Mouse (Mus musculus) NIH3T3 (cell line): Measurements from ENCODE around the gene Ptpro.

Source experiments
- DNase-seq: peaks from one replicate; pipeline ENCODE4 v3.0.0-alpha.2; 2012; ENCODE audit warnings: low read depth

Ptpro gene

DNA sequence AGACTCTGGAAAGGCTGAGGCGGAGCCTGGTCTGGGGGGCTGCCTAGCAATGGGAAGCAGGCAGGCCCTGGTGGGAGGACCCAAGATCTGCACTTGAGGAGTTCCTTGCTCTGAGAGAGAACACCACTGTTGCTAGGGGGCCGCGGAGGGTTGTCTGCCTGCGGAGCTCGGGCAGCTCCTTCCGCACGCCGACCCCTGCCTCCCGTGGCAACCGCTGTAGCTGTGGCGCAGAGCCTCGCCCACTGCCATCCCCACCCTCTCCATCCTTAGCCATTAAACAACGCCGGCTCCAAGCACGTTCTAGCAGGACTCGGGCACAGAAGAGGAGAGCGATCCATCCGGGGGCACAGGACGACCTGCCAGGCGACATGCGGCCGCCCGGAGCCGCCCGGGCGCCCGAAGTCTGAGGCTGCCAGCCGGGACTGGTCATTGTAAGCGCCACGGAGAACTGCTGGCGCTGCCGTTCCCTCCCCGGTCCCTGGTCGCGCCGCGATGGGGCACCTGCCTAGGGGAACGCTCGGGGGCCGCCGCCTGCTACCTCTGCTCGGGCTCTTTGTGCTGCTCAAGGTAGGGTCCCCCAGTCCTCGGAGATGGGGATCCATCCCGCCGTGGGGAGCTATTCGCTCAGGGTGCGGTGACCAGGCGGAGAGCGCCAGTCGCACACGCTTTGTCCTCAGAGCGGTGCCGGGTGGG is at the start of gene Ptpro:
Gene Ptpro, plus strand, starts transcription at position 126 of the 693 bp plus-strand sequence.
- no peak for DNase-seq

DNA sequence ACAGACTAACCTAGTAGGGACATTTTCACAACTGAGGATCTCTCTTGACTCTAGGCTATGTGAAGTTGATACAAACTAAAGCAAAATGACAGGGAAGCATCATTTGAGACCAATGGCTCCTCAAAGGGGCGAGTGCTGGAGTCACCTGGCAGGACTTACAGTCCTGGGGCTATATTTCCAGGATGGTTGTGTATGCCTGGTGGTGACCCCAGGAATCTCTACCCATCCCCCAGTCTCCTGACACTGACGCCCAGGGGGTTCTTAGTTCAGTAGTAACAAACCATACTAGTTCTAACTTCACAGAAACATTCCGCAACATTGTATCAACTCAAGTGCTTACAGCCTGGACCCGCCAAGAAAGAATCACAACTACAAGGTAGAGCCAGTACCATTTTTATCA is 49.5 kb upstream of the Ptpro start:
- no peak for DNase-seq

DNA sequence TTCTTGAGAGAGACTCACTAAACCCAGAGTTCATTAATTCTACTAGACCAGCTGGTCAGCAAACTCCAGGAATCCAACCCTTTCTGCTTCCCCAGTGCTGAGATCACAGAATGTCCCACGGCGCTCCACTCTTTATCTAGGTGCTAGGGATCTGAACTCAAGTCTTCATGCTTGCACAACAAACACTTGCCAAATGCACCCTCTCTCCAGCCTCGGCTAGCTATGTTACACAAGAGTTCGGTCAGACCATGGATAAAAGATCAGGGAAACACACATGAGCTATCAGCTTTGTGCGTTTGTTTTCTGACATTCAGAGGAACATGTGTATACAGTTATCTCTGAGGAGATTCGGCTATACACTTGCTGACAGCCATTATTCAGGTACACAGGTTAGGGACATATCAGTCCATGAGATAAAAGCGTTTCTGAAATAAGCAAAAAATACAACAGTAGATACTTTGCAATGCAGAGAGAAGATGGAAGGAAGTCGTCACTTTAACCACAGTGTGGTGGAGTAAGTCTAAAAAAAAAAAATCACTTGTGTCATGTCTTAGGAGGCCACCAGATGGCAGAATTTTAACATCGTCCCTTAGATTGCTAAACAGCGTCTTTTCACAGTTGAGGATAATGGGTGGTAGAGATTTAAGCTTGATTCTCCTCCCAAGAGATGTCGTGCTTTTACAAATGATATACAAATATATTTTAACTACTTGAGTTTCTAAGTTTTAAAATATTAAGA is 46.3 kb upstream of the Ptpro start:
- peak; percentile 67 for DNase-seq

DNA sequence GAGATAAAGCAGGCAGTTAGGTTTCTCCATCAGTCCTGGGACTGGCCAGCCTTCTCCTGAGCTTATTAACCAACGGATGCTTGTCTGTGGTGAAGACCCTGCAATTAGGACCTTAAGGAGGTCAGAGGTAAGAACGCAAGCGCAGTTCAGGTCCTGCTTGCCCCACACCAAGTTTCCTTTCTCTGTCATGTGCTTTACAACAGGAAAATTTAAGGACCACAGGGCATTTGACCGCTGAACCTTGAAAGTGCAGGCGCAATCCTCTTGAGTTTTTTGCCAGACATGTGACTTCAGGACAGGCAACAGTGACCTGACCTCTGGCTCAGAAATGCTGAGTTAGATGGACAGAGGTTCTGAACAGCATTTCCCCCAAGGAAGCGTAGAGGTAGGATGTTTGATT is 45.0 kb upstream of the Ptpro start:
- DNase-seq, result no peak

DNA sequence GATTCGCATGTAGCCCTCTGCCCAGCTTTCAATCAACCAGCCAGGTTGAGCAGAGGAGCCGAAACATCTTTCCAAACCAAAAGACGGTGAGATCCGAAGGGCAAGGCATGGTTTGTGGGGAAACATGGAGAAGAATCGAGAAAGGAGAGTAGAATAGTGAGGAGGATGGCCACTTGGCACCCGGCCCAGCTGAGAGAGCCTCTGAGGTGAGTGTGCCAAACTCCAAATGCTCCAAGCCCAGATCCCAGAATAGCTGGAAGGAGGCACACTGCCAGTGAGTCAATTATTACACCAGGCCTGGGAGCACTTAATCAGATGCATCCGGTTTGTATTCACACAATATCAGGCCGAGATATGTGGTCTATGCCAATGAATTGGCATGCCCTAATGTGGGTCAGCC is 42.1 kb upstream of the Ptpro start:
- peak; percentile 65 for DNase-seq

DNA sequence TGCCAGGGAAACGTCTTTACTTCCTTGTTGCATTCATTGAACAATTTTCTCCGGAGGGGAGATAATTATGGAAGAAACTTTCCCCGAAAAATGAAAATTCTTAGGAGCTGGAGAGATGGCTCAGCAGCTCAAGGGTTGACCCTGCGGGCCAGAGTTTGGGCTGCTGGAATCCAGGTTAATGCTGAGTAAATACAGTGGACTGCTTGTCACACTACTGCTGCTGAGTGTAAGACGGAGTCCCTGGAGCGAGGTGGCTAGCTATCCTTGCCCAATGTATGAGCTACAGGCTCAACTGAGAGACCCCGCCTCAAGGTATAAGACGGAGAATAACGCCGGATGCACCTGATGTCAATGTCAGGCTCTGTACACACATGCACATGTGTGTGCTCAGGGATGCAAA is 41.1 kb upstream of the Ptpro start:
- no peak for DNase-seq

DNA sequence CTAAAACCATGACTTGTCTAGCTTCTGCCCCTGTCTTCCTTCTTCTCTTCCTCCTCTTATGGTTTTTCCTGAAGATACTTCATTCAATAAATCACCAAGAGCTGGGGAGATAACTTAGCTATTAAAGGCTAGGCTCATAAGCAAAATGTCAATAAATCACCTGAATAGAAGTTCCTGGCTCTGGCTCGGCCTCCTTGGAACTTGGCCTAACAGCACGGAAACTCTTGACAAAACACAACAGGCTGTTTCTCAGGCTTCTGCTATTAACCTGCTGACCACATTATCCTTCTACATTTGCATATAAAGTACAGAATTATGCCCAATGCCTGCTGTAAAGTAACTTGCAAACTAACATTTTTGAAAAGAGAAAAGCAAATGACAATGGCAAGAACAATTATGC is 40.7 kb upstream of the Ptpro start:
- no peak for DNase-seq

DNA sequence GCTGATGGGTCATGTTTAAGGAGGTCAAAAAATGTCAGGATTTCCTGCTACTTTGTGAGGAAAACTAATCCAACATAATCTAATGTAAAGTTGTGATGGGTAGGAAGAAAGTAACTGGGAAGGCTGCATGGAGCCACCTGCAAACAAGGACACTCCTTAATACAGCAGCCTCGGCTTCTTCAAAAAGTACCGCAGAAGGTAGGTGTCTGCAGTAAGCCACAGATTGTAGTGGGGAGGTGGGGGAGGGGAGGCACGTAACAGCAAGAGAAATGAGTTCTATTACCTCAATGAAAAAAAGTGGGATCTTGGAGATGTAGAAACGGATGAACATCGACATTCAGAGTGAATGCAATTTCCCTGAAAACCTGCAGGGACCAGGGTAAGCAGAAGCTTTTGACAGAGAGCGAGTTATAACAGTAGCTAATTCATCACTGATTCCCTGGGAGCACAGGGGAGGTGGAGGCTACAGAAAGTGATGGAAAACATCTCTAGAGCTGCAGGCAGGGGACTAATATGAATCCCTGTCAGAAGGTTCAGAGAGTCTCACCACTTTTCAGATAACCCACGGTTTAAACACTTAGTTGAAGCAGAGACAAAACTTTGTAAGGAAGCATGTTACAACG is 34.2 kb upstream of the Ptpro start:
- no peak for DNase-seq

DNA sequence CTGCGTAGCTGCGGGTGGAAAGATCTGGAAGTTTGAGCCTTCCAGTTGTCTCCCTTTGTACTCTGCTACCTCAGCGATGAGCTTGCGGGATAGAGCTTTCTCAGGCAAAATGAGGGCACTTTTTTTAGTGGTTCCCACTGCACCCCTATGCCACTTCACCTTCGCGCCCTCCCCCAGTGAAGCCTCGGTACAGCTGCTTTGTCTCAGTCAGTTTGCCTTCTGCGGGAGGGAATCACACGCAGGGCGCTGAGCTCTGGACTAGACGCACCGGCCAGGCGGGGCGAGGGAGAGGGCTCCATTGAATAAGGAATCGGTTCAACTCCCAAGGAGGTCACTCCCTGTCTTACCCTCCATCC is 746 bp downstream of the Ptpro start:
- no peak for DNase-seq

DNA sequence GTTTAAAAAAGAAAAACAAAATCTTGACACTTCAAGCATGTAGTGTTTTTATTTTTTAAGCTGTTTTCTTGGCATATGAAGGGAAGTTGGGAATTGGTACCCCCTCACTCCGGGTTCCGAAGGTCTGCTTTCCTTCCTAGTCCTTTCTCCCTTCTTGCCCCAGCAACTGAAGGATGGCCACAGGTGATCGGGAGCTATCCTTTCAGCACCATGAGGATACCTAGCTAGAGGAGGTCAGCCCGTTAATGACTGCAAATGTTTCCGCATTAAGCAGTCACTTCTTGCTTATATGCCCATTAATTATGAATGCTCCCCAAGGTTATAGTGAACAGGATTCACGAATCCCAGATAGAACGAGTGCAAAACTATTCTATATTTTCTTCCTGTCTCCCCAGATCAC is 1.3 kb downstream of the Ptpro start:
- DNase-seq, result no peak

DNA sequence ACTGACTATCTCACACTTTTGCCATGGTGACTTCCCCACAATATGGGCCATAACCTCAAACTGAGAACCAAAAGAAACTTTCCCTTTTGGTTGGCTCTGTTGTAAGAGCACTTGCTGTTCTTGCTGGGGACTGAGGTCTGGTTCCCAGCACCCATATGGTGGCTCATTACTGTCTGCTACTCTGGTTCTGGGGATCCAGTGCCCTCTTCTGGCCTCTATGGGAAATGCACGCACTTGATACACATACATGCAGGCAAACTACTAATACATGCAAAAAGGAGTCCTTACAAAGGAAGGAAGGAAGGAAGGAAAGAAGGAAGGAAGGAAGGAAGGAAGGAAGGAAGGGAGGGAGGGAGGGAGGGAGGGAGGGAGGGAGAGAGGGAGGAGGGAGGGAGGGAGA is 8.9 kb downstream of the Ptpro start:
- no peak for DNase-seq

DNA sequence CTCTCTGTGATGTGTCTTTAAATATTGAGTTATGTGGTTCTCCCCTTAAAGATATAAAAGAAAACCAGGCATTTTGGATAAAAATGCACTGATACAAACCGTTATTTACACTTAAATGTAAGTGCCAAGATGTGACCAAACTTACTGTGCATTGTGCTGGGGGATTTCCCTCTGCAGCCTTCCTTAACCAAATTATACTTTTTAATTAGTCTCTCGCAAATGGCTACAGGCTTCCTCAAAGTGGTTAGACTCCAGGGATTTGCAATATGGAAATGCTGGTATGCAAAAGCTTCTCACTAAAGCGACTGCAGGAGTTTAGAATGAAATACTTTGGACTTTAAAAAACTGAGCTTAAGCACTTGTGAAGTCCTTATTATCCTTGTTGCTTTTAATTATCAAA is 10.0 kb downstream of the Ptpro start:
- no peak for DNase-seq

DNA sequence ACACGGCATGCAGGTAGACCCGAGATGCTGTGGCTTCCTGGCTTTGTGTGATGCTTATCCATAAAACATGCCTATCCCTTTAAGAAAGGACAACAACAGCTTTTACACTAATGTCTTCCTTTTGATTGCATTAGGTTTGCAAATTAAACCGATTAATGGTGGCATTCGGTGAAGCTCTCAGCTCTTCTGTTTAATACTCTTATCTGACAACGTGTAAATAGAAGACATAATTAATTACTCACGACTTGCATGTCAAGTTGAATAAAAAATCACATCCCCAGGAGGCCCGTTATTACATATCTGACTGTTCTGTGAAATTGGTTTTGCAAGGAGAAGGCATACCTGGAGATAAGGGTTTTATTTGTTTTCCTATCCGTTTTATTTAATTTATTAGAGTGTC is 15.9 kb downstream of the Ptpro start:
- no peak for DNase-seq

DNA sequence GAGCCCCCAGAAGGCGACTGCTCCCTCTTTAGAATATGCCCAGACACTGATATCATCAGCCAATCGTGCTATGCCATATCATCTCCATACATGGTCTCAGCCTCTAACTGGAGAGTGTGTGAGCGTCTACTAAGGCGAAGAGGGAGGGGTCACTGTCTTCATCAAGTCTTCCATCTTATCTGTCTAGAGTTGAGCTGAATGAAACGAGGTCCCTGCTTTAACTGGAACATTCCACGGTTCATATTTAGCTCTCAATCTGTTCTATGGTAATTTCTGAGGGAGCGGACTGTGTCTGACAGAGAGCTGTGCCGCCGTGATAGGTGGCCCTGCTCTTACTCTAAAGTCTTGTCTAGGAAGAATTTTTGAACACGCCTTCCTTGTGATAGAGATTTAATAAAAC is 16.5 kb downstream of the Ptpro start:
- no peak for DNase-seq

DNA sequence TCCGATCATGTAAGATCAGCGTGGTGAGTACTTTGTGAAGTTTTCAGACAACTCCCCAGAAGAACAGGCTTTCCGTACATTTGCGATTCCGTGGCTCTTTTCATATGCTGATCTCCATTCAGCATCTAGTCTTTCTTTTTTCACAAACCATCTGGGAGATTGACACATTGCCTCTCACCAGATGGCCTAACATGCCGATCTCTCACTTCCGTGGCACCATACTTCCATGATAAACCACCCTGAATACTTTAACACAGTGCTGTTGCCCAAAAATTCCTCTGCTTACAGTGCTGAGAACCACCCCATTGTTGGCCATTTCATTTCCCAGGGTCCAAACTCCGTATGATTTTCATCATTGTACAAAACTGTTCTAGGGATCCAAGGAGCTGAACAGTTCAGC is 20.4 kb downstream of the Ptpro start:
- no peak for DNase-seq

DNA sequence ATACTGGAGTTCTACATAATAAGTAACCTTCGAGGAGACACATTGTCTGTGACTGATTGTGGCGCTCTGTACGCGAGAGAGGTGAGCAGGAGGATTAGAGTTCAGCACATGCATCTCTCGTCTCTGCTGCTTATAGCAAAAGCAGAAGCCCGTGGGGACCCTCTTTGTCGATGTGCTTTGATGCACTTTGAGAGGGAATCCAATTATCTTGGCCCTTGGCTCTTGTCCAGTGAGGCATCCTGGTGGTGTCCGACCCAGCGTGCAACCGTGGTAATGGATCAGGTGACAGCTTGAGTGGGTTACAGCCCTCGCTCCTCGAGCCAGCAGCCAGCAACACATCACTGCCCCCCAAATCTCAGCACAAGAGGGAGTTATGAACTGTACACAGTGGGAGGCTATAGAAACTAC is 25.5 kb downstream of the Ptpro start:
- DNase-seq, result no peak

DNA sequence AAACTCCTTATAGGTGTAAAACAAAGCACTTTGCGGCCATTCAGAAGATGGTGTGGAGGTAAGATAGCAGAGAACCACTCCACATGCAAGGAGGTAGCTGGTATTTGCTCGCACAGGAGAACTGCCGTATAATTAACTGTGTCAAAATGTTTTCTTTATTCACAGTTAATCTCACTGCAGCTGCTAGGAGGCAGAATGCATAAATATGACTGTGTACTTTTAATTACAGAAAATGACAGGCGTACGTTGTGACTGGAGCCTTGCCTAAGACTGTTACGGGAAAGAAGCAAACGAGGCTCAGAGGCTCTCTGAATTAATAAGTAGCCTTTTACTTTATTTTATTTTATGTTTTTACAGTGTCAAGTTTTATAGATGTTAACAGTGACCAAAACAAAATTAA is 27.5 kb downstream of the Ptpro start:
- DNase-seq, result no peak

DNA sequence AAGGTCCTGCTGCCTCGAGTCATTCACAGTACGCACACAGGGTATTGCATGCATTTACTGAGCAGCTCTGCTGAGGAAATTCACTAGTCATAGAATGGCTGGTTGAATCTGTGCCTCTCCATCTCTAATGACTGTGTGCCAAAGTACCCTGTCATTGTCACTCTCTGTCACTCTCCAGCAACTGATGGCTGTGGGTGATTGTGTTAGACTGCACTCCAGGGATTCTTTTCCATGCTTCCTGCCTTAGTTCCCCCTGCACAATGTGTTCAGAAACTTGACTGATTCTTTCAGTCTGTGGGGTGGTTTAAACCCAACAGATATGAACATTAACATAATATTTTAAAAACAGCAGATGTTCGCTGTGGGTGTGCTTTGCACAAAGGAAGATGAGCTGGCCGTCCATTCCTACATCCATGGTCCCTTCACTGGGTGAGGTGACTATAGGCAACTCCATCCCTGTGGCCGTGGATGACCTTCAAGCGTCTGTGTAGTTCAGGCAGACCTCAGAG is 29.5 kb downstream of the Ptpro start:
- DNase-seq, result no peak

DNA sequence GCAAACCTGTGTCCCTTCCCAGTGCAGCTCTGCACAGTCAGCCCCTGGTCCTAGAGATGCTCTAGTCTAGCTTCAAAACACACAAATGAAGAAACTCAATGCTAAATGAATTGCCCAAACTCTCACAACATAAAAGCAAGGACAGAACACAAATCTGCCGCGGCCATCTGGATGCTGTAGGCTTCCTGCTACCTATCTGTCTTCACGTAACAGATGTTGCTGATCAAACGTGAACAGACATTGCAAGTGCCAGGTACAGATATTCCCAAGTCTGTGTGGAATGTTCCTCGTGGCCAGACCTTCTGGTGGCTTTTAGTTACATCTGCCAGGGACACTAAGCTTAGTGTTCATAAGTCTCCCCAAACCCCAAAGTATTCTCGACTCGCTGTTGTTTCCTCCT is 29.9 kb downstream of the Ptpro start:
- no peak for DNase-seq

DNA sequence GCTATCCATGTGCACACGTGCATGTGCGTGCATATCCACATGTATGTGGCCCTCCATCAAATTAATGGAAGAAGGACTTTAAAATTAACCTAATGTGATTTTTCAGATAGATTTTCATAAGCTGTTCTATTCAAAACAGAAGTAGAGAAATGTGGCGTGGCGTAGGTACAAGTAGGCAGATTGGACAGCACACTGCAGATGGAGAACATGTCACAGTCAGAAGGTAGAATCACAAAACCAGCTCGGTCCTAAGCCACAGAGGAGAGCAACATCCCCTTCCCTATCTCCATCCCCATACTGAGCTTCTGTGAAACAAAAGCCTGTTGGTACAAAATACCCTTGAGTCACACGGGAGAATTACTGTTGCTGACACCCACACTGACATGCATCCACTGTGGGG is 34.3 kb downstream of the Ptpro start:
- DNase-seq, result no peak

DNA sequence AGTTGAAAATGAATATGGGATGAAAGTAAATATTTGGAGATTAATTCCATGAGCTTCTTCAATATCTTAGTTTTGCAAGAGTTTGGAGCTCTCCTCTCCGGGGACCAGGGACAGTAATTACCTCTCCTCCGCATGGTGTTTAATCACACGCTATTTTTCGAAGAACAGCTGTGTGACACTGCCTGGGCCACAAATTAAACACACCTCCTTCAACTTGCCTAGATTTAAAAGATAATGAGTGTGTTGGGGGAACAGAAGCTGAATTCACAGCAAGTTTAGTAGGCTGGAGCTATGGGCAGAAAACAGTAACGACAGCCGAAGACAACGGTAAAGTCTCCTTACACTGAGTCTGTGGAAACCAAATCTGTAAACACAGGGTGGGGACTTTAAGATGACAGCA is 35.7 kb downstream of the Ptpro start:
- no peak for DNase-seq

DNA sequence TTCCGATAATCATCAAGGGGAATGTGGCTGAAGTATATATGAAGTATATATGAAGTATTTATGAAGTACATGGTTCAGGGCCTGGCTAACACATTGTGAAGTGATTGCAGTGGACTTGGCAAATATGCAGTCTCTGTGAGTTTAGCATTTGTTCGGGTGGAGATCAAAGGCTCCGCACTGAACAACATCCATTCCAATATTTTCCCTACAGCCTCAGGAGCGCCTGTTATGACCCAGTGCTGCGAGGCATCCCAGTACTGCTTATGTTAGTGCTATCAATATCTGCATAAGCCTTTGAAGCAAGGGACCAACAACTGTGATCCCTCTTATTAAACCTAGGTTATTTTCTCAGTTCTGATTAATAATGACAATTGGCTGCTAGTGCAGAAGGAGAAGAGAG is 36.1 kb downstream of the Ptpro start:
- DNase-seq, result no peak

DNA sequence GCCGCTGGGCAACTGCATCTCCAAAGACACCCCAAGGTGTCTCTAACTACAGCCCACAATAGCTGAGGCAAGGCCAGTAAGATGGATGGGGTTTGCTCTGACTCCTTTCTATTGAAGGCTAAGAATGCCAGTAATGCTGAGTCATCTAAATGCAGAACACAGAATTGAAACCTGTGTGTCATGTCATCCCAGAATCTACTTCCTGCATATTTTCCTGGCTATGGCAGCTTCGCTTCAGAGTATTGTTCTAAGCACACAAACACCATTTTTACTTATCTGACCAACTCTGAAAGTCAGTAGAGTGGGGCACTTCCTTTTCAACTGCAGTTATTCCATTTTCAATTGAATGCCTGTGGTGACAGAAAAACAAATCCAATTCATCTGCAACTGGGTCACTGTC is 40.3 kb downstream of the Ptpro start:
- DNase-seq, result no peak
